Mouse (Mus musculus) kidney, embryonic 14.5 days (tissue): Measurements from ENCODE around the gene Duox2. TPM values are rescaled to one million over a fixed set of nuclear protein-coding genes. Genes with fewer than 3 reads are reported as not detected.

ENCODE experiments used
- ATAC-seq: fragments of 200-750 bp; cut with Nextera tagmentation; 2 replicates; pipeline ENCODE4 v1.8.0; 2017; ENCODE audit warnings: moderate number of reproducible peaks, mild to moderate bottlenecking, moderate TSS enrichment, moderate library complexity; ENCODE audit not compliant: low FRiP score, low TSS enrichment
- H3K27ac ChIP-seq: fragments of 300-500 bp; sonication (generic); 2 replicates; pipeline ENCODE4 v1.5.1; 2014; ENCODE audit warnings: low read depth, mild to moderate bottlenecking, low read length, moderate library complexity, mixed read lengths
- H3K27me3 ChIP-seq: fragments of 300-500 bp; sonication (generic); 2 replicates; pipeline ENCODE4 v1.6.1; 2014; ENCODE audit warnings: mild to moderate bottlenecking, low read length; ENCODE audit not compliant: control insufficient read depth, insufficient read depth
- H3K36me3 ChIP-seq: fragments of 300-500 bp; sonication (generic); 2 replicates; pipeline ENCODE4 v1.6.1; 2014; ENCODE audit warnings: low read length, mixed read lengths; ENCODE audit not compliant: control insufficient read depth, insufficient read depth
- H3K4me1 ChIP-seq: fragments of 300-500 bp; sonication (generic); 2 replicates; pipeline ENCODE4 v1.6.1; 2014; ENCODE audit warnings: low read length, mixed read lengths; ENCODE audit not compliant: control insufficient read depth, insufficient read depth
- H3K4me2 ChIP-seq: fragments of 300-500 bp; sonication (generic); replicated peaks from 2 replicates; pipeline ENCODE4 v1.6.1; 2014; ENCODE audit warnings: low read depth, mild to moderate bottlenecking, low read length
- H3K4me3 ChIP-seq: fragments of 300-500 bp; sonication (generic); 2 replicates; pipeline ENCODE4 v1.5.1; 2014; ENCODE audit warnings: mild to moderate bottlenecking, low read length
- H3K9ac ChIP-seq: fragments of 300-500 bp; sonication (generic); 2 replicates; pipeline ENCODE4 v1.6.1; 2014; ENCODE audit warnings: low read depth, mild to moderate bottlenecking, low read length, moderate library complexity
- H3K9me3 ChIP-seq: fragments of 300-500 bp; sonication (generic); 2 replicates; pipeline ENCODE4 v1.6.1; 2016; ENCODE audit warnings: low read length; ENCODE audit not compliant: control insufficient read depth
- WGBS: fragments of 180-500 bp; shearing (Covaris S2); extraction: QIAGEN DNeasy Blood & Tissue Kit; methylation state at CpG from one replicate; pipeline ENCODE4 v1.1.7; 2014; 5-methylcytosine and 5-hydroxymethylcytosine counted together
- polyA plus RNA-seq: library from polyadenylated mRNA; unstranded; fragments of >200 nt; fragmentation: Nextera tagmentation; extraction: Ambion mirVana; gene quantifications from 2 replicates; pipeline ENCODE4 v1.2.1, GENCODE M21; 2014

The Duox2 gene
- polyA plus RNA-seq, 1 experiment from 2014 or later = 0.05 TPM

GRCm38 (mm10) chr2:122298596-122299490 is 594 bp upstream of the Duox2 start, which contains the start of gene Duoxa2:
Gene Duoxa2, plus strand, starts transcription at chr2:122298900.
- Histone ChIP-seq H3K4me1 (peaks cover 19% of the 10 kb centered on the region), H3K27ac (no peak within 1 kb of the TSS), H3K4me3 (peak within 1 kb of the TSS; percentile 34), H3K4me2 (peak within 1 kb of the TSS; percentile 39), H3K9me3 (no peaks in the 10 kb centered on the region), H3K9ac (no peak within 1 kb of the TSS), H3K27me3 (peaks cover 86% of the 10 kb centered on the region), H3K36me3 (no peaks in the 10 kb centered on the region)
- WGBS = under 1% methylated on average over 43 of the region's 43 CpGs
- ATAC-seq = no peak

DNA sequence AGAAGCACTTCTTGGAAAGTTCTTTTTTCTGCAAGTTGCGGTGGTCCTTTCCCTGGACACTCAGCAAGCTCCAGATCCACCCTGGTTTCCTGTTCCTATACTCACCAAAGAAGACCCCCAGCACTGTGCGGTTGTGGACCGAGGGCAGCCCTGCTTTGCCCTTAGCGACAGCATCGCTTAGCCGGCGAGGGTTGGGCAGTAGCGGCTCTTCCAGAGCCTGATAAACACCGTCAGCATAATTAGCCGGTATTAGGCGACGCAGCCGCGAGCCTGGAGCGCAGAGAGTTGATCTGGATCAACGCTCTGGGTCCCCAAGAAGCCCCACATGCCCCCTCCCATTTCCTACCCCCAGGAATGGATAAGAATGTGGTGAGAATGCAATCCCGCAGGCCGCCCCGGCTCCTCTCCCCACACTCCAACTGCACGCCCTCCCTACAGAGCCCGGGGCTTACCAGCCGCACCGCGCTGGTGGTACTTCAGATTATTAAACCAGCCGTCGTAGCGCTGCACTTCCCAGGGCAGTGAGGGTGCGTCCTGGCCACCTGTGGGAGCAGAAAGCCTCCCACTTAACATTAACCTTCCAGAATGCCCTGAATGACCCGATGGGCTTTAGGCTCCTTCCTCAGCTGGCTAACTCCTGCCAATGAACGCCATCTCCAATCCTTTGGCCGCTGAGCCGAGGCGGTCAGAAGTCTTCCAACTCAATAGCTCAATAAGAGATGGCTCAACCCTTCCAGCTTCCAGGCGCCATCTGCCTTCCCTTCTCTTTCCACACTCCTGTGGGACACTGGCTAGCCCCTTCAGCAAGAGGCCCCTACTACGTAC is 766 bp downstream of the Duox2 start:
- whole genome bisulfite sequencing = under 1% methylated on average over 35 of the region's 35 CpGs
- Histone ChIP-seq H3K4me1 (peaks cover 19% of the 10 kb centered on the region), H3K36me3 (no peaks in the 10 kb centered on the region), H3K27ac (no peak overlapping the region), H3K27me3 (peaks cover 88% of the 10 kb centered on the region), H3K9me3 (no peaks in the 10 kb centered on the region), H3K4me2 (no peak overlapping the region; the same call in 1 of the 2 replicates), H3K4me3 (peak overlapping the region; percentile 10), H3K9ac (no peak overlapping the region)
- ATAC-seq = no peak

GRCm38 (mm10) chr2:122294916-122295315 is 3.3 kb downstream of the Duox2 start:
- 8% methylated on average over 7 of the region's 7 CpGs for WGBS
- ATAC-seq = no peak
- Histone ChIP-seq H3K9ac (no peak overlapping the region), H3K27me3 (peaks cover 63% of the 10 kb centered on the region), H3K4me2 (no peak overlapping the region), H3K4me1 (0 out of 2 replicates have a peak, but pooled peaks cover 12% of the 10 kb centered on the region), H3K9me3 (no peaks in the 10 kb centered on the region), H3K4me3 (no peak overlapping the region), H3K36me3 (no peaks in the 10 kb centered on the region), H3K27ac (no peak overlapping the region)

- 63% methylated on average over 7 of the region's 7 CpGs for WGBS
- no peak overlapping the region for H3K4me2 ChIP-seq
- no peaks in the 10 kb centered on the region for H3K9me3 ChIP-seq
- no peaks in the 10 kb centered on the region for H3K36me3 ChIP-seq
- no peak overlapping the region for H3K9ac ChIP-seq
- ATAC-seq = no peak
- H3K4me3 ChIP-seq = no peak overlapping the region
- H3K27me3 ChIP-seq = no peaks in the 10 kb centered on the region
- H3K4me1 ChIP-seq = no peaks in the 10 kb centered on the region
- H3K27ac ChIP-seq = no peak overlapping the region
Measured at GRCm38 (mm10) chr2:122286137-122286536, 12.1 kb downstream of the Duox2 start.

DNA sequence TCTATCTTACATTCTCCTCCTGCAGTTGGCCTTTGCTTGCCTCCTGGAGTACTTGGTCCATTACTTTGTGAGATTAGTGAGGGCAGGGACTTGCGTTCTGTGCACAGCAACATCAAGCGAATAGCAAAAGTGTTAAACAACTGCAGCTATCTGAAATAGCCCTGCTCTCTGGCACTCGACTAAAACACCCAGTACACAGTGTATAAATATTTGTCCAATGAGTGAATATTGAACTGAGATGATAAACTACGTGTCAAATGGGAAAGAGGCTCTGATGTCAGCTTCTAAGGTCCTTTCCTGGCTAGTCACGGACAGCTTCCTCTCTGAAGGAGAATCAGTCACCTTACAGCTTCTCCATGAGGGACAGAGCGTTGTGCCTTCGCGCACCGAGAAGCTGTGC is 14.2 kb downstream of the Duox2 start:
- H3K27ac ChIP-seq = no peak overlapping the region
- no peak overlapping the region for H3K4me2 ChIP-seq
- no peaks in the 10 kb centered on the region for H3K27me3 ChIP-seq
- no peaks in the 10 kb centered on the region for H3K4me1 ChIP-seq
- no peak for ATAC-seq
- WGBS = 85% methylated on average over 9 of the region's 9 CpGs
- H3K9ac ChIP-seq = no peak overlapping the region
- no peaks in the 10 kb centered on the region for H3K36me3 ChIP-seq
- H3K4me3 ChIP-seq = no peak overlapping the region
- no peaks in the 10 kb centered on the region for H3K9me3 ChIP-seq

GRCm38 (mm10) chr2:122278769-122279168 is 19.5 kb downstream of the Duox2 start:
- Histone ChIP-seq H3K9me3 (no peaks in the 10 kb centered on the region), H3K4me3 (no peak overlapping the region), H3K4me1 (no peaks in the 10 kb centered on the region), H3K9ac (no peak overlapping the region), H3K4me2 (no peak overlapping the region), H3K36me3 (no peaks in the 10 kb centered on the region), H3K27me3 (no peaks in the 10 kb centered on the region), H3K27ac (no peak overlapping the region)
- WGBS = 81% methylated on average over 3 of the region's 3 CpGs
- ATAC-seq = no peak

DNA sequence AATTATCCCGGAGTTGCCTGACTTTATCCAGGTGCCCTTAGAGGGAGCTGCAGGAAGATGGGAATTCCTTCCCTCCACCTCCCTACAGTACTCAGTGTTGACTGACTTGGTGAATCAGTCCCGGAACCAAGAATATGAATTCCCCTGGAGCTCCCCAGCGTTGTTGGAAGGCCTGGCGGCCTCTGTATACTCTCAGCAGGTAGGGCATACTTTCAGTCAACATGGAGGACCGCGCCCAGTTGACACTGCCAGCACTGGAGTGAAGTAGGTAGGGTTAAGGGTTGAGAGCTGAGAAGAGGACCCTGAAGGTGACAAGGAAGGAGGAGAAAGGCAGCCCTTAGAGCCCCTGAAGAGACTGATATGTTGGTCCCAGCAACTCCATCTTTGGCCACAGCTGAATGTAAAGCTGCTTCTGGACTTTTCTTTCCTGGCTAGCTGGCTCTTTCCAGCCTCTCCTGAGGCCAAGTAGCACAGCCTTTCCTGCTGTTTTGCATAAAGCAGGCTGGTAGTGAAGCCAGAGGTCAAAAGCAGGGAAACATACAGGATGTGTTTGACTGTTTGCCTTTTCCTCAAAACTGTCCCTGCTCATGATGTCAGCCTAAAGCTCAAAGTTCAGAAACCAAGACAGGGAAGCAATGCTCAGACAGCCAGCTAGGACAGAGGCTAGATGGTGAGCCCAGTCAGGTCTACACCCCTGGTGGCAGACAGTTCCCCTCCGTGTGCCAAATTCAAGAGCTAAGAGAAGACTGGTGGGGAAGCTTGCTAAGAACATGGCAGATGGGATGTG is 31.6 kb downstream of the Duox2 start:
- H3K9ac ChIP-seq = no peak overlapping the region
- no peaks in the 10 kb centered on the region for H3K27me3 ChIP-seq
- H3K9me3 ChIP-seq = no peaks in the 10 kb centered on the region
- H3K4me3 ChIP-seq = no peak overlapping the region
- no peaks in the 10 kb centered on the region for H3K36me3 ChIP-seq
- no peak for ATAC-seq
- no peak overlapping the region for H3K4me2 ChIP-seq
- H3K27ac ChIP-seq = no peak overlapping the region
- 89% methylated on average over 7 of the region's 7 CpGs for WGBS
- no peaks in the 10 kb centered on the region for H3K4me1 ChIP-seq

DNA sequence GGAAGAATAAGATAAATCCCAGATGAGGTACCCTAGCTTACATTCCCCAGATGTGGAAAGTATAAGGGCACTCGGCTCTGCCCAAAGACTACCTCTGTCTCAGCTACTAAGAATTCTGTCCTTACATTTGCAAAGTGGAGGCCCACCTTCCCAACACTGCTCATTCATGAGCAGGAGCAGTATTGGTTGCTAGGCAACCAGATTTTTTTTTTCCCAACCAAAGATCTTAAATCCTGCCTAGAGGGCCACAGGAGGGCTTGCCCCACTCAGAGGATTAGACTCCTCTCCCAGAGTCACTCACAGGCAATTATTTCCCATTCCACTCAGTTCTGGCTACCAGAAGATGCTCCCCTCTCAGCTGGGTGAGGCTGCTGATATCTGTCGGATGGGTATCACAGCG is 33.6 kb downstream of the Duox2 start:
- H3K9ac ChIP-seq = no peak overlapping the region
- H3K36me3 ChIP-seq = no peaks in the 10 kb centered on the region
- H3K4me3 ChIP-seq = no peak overlapping the region
- H3K9me3 ChIP-seq = no peaks in the 10 kb centered on the region
- H3K4me2 ChIP-seq = no peak overlapping the region
- H3K27me3 ChIP-seq = no peaks in the 10 kb centered on the region
- no peaks in the 10 kb centered on the region for H3K4me1 ChIP-seq
- no peak overlapping the region for H3K27ac ChIP-seq
- WGBS = 85% methylated on average over 3 of the region's 3 CpGs
- no peak for ATAC-seq
